Mouse (Mus musculus): ENCODE data around the gene Rab5b.
"Not testable (repeated sequence)": the region's sequence is repeated elsewhere in the genome, so short reads cannot be mapped to it uniquely, and the experiment has no call there.

Gene Rab5b

DNA sequence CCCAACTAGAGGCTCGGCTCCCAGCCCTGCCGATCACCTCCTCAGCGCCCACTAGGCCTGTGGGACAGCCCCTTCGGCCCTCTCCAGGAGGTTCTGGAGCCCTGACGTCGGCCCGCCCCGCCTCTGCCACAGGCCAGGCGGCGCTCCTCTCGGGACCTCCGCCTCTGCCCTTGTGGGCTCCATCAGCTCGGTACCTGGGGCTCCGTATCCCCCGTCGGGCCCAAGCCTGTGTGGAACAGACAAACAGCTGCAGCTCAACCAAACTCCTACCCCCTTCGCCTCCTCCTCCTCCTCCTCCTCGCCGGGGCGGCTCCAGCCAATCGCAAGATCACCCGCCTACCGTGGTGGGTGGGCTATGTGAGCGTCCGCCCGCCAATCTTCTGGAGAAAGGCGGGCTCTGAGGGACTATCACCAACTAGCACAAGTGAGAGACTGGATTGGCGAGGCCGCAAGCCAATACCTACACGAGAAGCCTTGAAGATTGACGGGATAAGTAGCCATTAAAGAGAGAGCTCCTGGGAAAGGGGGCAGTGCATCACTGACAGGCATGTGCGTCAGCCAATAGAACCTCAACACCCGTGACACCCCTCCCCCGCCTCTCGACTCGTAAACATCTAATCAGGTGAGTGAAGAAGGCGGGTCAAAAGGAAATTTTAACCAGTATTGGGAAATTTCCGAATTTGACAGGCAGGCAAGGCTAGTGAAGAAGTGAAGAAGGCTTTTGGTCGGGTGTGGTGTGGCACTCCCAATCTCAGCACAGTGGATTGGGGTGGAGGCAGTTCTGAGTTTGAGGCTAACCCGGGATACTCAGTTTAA, at the start of gene Rab5b:
Gene Rab5b (minus strand): TSS at position 273 of the 816 bp plus-strand sequence.
- ATAC-seq (ENCODE audit: low TSS enrichment) = peak; percentile 97

DNA sequence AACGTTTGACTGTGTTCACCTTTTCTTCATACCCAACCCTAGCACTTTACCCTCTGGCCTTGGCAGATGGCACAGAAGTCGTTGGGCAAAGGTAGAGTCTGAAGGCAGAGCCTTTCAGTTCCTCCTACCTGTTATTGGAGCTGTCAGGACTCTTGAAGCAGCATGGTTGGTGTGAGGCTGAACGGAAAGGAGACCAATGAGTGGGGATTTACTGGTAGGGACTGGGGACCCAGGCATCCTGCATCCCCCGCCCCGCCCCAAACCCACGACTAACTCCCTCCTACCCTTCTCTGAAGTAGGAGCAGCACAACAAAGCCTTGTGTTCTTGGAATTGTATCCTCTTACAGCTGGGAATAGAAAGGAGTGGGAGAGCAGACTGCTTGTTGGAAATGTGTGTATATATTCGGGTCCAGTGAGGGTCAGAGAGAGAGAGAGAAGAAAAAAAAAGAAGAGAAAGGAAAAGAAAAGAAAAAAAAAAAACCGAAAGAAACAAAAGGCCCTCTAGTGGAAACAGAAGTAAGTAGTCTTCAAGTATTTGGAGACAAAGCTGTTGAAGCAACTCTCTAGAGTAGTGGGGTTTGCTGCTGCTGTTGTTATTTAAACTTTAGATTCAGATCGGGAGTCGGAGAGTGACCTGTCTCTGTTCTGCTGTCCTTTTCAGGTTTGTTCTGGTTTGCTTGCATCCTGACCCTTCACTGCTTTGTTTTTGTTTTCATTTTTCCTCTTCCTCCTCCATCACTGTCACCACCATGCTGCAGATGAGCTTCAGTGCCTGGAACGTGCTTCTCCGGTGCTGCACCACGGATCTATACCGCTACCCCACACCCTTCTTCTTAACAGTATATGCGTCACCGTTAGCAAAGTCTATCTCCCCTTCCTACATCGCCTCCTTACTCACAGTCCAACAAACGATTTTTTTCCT, 48.9 kb upstream of the Rab5b start, which contains the start of gene Dgka:
Gene Dgka (minus strand): TSS at position 176 of the 922 bp plus-strand sequence.
- no peak for ATAC-seq (ENCODE audit: low TSS enrichment)

DNA sequence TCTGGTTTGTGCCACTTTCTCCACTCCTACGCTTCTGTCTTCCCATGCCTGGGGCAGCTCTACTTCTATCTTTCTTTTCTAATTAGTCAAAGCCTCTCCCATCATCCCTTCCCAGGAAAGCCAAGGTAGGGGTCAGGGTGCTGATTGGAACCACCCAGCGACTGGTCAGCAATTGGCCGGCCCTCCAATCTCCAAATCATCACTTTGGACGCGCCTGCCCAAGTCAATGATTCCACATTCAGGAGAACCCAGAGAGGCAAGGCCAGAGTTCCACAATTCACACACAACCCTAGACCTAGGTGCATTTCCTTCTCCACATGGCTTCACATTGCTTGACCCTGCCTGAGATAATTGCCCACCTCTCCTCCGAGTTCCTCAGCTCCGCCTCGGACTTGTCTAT, 48.1 kb upstream of the Rab5b start:
- ATAC-seq (ENCODE audit: low TSS enrichment) = no peak; the same call in 1 of the 2 replicates

DNA sequence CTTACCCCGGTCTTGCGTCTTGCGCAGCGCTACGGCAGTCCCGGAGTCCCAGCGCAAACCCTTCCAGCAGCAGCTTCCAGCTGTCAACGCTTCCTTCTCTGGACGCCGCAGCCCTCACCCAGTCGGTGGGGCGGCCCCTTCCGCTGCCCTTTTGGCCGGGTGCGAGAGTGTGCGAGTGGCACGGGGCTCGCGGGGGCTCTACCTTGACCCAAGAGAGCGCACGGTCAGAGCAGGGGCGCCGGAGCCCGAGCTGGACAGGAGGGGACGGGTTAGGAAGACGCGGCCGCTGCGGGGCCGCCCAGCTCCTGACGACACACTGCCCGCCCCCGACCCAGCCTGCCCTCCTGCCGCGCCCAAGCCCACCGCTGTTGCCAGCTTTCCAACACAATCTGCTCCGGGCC, 47.7 kb upstream of the Rab5b start:
- peak; percentile 32 for ATAC-seq (ENCODE audit: low TSS enrichment)

DNA sequence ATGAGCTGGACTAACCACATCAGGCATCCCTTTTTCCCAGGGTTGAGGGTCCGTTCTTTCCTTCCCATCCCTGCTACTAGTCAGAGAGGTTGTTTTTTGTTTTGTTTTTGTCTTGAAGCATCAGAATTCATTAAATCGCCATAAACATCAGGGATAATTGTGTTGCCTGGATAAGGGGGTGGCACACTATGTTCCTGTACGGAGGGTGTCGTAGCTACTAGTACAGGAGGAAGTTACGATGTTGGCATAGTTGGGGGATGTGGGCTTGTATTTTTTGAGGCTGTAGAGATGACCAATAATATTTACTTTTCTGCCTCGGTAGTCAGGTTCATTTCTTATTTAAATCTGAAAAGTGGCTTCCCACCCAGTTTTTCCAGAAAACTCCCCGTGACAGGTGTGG, 47.2 kb upstream of the Rab5b start:
- no peak for ATAC-seq (ENCODE audit: low TSS enrichment)

DNA sequence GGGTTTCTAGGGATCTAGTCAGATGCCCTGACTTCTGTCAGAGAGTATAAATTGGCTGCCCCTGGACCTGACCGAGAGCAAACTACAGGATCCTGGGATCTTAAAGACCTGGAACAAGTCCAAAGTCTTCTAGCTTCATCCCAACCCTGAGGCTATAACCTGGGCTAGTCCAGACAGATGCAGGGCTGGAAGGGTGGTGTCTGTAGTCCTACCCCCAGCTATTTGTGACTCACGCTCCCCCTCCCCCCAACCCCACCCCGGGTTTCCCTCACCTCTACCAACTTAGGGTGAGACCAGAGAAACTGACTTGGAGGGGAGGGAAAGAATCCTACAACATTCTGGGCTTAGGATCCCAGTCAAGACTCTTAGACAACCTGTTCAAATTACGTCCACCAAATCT, 46.6 kb upstream of the Rab5b start:
- no peak for ATAC-seq (ENCODE audit: low TSS enrichment)

DNA sequence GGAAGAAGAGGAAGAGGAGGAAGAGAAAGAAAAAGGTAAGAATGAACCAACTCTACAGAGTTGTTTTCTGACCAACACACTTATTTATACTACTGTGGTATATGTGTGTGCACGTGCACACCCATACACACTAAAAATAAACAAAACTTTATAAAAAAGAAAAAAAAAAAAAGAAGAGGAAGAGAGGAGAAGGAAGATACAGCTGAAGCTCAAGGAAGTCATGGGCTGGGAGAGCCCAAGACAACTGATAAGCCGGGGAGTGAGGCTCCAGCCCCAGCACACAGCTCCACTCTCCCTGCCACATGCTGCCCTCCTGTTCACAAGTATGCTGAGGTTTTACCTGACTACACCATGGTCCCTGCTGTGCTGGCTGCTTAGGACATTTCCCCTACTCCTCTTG, 44.2 kb upstream of the Rab5b start:
- no peak for ATAC-seq (ENCODE audit: low TSS enrichment)

DNA sequence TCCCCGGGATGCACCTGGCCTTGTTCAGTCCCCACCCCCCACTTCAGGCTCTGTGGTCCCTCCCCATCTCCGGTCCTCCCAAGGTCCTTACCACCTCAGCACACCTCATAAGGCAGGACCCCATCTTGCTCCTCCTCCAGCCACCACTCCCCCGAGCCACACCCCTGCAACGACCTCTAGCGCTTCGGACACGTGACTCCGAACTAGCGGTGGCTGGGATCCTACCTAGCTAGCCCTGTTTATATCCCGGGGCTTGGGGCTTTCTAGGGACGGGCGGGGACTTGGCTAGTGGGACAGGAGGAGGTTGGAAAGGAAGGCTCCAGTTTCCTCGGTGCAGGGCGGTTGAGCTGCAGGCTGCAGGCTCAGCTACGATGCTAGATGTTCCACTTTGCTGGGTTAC, 41.4 kb upstream of the Rab5b start:
- peak; percentile 64 for ATAC-seq (ENCODE audit: low TSS enrichment)

DNA sequence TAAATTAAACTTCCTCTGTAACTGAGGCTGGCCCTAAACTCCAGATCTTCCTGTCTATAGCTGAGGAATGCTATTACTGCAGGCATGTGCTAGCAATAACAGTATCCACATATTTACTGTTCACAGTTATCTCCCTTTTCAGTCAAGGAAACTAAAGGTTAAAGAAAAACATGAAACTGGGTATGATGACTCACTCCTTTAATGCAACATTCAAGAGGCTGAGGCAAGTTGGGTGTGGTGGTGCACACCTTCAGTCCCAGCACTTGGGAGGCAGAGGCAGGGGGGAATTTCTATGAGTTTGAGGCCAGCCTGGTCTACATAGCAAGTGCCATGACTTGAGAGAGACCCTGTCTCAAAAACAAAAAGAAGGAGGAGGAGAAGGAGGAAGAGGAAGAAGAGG, 35.9 kb upstream of the Rab5b start:
- no peak for ATAC-seq (ENCODE audit: low TSS enrichment)

DNA sequence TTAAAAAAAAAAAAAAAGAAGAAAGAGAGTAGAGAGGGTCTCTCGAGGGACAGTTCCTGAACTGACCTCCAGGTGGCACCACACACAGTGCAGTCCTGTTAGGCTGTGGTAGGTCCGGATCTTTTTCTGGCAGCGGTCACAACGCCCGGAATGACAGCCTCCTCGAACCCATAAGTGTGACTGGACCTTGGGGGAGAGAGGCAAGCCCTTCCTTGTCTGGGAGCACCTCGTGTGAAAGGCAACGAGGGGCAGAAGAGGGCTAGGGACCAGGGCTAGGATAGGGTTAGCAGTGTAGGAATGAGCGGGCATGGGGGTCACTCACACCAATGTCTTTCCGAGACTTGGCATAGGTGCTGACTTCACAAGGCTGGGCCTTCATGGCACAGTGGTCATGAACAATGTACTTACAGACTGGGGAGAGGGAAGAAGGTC, 35.0 kb upstream of the Rab5b start:
- ATAC-seq (ENCODE audit: low TSS enrichment) = peak; percentile 67

DNA sequence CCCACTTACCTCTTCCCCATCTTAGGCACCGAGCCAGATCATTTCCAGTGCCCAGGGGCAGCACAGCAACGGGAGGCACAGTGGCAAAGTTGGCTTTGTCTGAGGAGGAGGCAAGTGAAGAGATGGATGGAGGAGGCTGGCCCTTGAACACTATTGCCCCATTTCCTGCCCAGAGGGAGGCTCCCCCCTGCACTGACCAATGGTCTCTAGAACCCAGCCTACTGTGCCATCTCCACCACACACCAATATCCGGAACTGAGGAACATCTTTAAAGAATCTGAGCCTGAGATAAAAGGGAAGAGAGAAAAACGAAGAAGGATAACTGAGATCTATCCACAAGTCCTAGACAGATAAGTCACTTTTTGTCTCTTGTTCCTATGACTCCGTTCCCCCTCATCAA, 32.0 kb upstream of the Rab5b start:
- no peak for ATAC-seq (ENCODE audit: low TSS enrichment)

DNA sequence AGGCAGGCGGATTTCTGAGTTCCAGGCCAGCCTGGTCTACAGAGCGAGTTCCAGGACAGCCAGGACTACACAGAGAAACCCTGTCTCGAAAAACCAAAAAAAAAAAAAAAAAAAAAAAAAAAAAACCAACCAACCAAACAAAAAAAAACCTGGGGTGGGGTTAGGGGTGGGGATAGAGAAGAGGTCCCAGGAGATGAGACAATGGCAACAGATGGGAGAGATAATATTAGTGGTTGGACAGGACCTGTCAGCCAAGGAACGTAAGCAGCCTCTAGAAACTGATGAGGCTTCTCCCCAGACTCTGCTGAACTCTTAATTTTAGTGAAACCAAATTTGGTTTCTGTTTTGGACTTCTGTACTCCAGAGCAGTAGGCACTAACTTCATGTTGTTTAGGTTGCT, 29.4 kb upstream of the Rab5b start:
- ATAC-seq (ENCODE audit: low TSS enrichment) = not testable (repeated sequence)

DNA sequence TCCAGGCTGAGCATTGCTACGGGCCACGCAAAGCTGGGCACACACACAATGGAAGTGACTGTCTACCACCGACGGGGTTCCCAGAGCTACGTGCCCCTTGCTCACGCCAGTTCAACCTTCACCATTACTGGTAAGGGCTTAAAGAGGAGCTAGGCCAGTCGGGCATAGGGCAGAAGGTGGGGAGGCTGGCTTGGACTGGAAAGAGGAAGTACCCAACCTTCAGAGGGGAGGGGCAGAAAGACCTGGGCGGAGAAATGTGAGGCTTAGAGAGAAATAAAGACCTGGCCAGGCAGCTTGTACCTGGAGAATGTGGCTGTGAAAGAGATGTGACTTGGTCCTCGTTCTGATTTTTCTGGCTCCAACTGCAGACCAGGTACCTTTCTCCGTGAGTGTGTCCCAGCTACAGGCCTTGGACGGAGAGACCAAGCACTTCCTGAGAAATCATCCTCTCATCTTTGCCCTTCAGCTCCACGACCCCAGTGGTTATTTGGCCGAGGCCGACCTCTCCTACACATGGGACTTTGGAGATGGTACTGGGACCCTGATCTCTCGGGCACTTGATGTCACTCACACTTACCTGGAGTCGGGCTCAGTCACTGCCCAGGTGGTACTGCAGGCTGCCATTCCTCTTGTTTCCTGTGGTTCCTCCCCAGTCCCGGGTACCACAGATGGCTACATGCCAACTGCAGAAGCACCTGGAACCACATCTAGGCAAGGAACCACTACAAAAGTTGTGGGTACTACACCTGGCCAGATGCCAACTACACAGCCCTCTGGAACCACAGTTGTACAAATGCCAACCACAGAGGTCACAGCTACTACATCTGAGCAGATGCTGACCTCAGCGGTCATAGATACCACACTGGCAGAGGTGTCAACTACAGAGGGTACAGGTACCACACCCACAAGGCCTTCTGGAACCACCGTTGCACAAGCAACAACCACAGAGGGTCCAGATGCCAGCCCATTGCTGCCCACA, 19.8 kb upstream of the Rab5b start:
- no peak for ATAC-seq (ENCODE audit: low TSS enrichment)

DNA sequence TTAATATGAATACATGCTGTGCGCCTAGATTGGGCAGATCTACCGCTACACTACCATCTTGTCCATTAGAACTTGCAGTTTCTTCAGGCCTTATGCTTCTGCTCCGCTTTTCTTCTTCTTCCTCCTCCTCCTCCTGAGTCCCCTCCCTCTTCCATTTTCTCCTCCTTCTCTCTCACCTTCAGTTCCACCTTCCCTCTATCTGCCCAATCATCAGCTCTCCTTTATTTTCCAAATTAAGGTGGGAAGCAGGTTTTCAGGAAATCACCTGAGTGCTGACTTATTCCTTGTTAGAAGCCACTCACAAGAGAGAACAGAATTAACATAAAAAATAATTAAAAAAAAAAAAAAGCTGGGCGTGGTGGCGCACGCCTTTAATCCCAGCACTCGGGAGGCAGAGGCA, 15.3 kb upstream of the Rab5b start:
- ATAC-seq (ENCODE audit: low TSS enrichment) = not testable (repeated sequence)

DNA sequence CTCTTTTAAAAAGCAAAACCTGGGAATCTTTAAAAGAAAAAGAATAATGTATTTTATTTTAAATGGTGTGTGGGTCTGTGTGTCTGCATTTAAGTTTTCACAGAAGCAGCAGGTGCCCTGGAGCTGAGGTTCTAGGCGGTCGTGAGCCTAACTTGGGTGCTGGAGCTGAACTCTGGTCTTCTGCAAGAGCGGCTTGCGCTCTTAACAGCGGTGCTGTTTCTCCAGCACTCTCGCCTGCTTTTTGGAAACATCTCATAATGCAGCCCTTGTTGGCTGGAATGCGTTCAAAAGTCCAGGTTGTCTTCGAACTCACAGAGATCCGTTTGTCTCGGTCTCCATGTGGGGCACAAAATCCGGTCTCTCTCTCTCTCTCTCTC, 9.2 kb upstream of the Rab5b start:
- ATAC-seq (ENCODE audit: low TSS enrichment) = no peak

DNA sequence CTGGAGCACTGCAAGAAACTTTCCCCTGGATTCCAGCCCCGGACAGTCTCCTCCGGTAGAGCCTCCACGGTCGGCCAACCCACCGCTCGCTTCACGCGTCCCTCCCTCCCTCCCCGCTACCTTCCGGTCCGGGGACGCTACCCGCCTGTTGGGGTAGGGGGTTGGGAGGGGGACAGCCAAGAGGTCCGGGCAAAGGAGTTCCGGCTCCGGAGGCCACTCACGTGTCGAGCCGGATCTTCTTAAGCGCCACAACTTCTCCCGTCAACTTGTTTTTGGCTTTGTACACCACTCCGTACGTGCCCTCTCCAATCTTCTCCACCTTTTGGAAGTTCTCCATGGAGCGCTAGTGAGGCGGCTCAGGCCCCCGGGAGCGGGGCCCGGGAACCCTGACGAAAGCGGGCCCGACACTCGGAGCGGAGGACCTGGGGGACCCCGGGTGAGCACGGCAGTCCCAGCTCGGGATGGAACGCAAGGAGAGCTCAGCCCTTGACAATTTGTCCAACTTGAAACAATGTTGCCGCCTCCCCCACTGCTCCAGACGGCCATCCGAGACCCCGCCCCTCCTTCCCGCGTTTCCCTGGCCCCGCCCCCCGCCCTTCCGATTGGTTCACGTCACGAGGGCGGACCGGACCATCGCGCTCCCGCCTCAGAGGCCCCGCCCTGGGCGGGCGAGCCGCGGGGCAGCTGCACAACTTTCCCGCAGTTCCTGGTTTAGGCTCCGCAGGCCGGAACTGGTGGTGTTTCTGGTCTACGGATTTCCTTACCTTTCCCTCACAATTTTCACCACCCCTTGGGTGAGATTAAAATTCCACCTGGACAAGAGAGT, 8.6 kb upstream of the Rab5b start, which contains the start of gene Cdk2:
Gene Cdk2 (minus strand): TSS at position 541 of the 826 bp plus-strand sequence.
- ATAC-seq (ENCODE audit: low TSS enrichment) = peak; percentile 93

DNA sequence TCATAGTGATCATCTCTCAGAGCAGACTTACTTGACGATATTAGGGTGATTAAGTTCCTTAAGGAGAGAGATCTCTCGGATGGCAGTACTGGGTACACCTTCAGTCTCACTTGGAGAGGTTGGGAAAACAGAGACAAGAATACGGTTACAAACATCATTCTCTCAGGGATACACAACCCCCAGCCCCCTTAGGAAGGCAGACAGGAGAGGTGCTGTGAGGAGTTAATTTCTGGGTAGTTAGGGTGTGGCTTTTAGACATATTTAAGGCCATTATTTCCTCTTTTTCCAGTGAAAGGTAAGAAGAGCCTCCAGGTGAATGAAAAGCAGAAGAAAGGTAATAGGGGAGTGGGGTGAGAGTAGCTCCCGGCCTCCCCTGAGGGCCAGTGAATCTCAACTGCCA, 7.8 kb upstream of the Rab5b start, which contains the start of gene Pmel:
Gene Pmel (plus strand): TSS at position 301 of the 400 bp plus-strand sequence.
- no peak for ATAC-seq (ENCODE audit: low TSS enrichment)

DNA sequence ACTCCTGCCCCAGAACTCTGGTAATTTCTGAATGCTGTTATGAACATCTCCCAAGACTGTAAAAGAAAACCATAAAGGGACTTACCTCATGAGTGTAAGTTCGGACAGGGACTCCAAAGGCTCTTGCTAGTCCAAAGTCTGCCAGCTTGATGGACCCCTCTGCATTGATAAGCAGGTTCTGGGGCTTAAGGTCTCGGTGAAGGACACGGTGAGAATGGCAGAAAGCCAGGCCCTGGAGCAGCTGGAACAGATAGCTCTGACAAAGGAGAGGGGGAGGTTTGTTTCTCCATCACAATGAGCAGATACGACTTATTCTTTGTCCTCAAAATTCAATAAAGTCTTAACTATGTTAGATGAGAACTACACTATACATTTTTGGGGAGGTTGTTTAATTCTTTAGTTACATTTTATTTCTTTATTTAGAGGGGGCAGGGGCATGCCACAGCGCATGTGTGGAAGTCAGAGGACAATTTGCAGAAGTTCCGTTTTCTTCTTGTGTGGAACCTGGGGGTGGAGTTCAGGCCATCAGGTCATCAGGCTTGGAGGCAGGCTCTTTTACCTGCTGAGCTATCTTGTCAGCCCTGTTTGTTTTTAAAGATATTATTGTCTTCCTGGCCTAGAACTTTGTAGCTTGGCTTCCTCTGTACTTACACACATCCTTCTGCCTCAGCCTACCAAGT, 6.4 kb upstream of the Rab5b start:
- ATAC-seq (ENCODE audit: low TSS enrichment) = no peak

DNA sequence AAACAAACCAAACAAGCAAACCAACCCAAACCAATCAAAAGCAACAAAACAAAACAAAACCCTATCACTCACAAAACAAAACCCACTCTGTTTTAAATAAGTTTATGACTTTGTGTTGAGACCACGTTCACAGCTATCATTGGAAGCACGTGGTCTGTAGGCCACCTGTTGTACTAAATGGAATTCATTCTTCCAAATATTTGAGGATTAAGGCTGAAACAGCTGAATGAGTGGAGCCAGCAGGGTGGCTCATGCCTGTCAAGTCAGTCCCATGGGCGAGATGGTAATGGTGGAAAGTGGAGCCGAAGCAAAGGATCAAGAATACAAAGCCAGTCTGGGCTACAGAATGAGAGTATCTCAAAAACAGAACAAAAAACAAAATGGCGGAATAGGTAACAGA, 4.6 kb upstream of the Rab5b start:
- ATAC-seq (ENCODE audit: low TSS enrichment) = no peak

DNA sequence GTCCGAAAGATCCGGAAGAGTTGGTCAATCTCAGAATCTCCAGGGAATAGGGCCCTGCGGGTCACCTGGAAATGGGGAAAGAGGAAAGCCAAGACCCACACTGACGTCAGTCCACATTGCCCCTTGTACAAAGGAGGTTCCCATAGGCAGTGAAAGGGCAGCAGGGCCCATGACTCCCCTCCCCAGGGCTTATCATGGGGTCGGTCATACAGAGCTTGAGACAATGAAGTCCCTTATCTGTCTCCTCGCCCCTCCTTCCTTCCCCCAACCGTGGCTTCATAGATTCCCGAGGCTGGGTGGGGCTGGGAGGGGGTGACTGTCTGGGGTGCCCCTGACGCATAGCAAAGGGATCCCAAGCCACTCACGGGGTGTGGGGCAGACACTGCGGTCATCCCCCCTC, 3.5 kb upstream of the Rab5b start:
- ATAC-seq (ENCODE audit: low TSS enrichment) = no peak

All from frontal cortex, adult (tissue).